Mouse (Mus musculus): ENCODE data around the gene Ss18l1. TPM values are rescaled to one million over a fixed set of nuclear protein-coding genes. Genes with fewer than 3 reads are reported as not detected.
A peak's percentile ranks its signal among the peaks of the same experiment; 100 is the strongest.

Ss18l1 gene
- total RNA-seq, 2 experiments from 2014 or later: 1.9 to 2.7 TPM

- no peak for TF ChIP-seq CTCF (IDR thresholded peaks at IDR 0.05)
- peak overlapping the region; percentile 82 for H3K27ac ChIP-seq
- no peak overlapping the region for H3K4me3 ChIP-seq
- no peak for DNase-seq
- intact Hi-C loops (cut with DNase I): loop anchor here (5.0 kb wide), 1 partner anchor 96 kb away; the partner anchor contains the start of gene Osbpl2
These were observed 21.4 kb upstream of the Ss18l1 start for GRCm38 (mm10) chr2:180020919-180021318.

- no peak for TF ChIP-seq CTCF (IDR thresholded peaks at IDR 0.05)
- peak; percentile 57 for DNase-seq
- no peak overlapping the region for H3K4me3 ChIP-seq
- H3K27ac ChIP-seq: peak overlapping the region; percentile 96
- intact Hi-C loops (cut with DNase I): loop anchor here (5.0 kb wide), 1 partner anchor 95 kb away; the partner anchor contains the start of gene Osbpl2
These were observed 19.6 kb upstream of the Ss18l1 start for GRCm38 (mm10) chr2:180022751-180023150.

GRCm38 (mm10) chr2:180024401-180025098 is 17.8 kb upstream of the Ss18l1 start, which contains the start of gene Lsm14b:
Gene Lsm14b, plus strand, starts transcription at chr2:180024987.
- peak within 1 kb of the TSS; percentile 96 for H3K27ac ChIP-seq
- peak within 1 kb of the TSS; percentile 97 for H3K4me3 ChIP-seq
- peak; percentile 100 for DNase-seq
- intact Hi-C loops (cut with DNase I): loop anchor here (1.0 to 5.0 kb wide), 2 partner anchors 48 to 93 kb away; partner anchors contain the start of genes Osbpl2 and Taf4
- no peak for TF ChIP-seq CTCF (IDR thresholded peaks at IDR 0.05)

- intact Hi-C loops (cut with DNase I): no loop called here
- no peak for TF ChIP-seq CTCF (IDR thresholded peaks at IDR 0.05)
- peak; percentile 68 for DNase-seq
- H3K27ac ChIP-seq: peak overlapping the region; percentile 96
- H3K4me3 ChIP-seq: peak overlapping the region; percentile 97
These were observed 17.0 kb upstream of the Ss18l1 start for GRCm38 (mm10) chr2:180025135-180025860.

- DNase-seq: no peak
- H3K27ac ChIP-seq: peak overlapping the region; percentile 96
- no peak for TF ChIP-seq CTCF (IDR thresholded peaks at IDR 0.05)
- H3K4me3 ChIP-seq: peak overlapping the region; percentile 97
- intact Hi-C loops (cut with DNase I): loop anchor here (2.0 kb wide), 1 partner anchor 15 kb away; no protein-coding TSS in a partner anchor
These were observed 16.5 kb upstream of the Ss18l1 start for GRCm38 (mm10) chr2:180025861-180026200.

GRCm38 (mm10) chr2:180027768-180028167 is 14.5 kb upstream of the Ss18l1 start:
- intact Hi-C loops (cut with DNase I): loop anchor here (2.0 kb wide), 1 partner anchor 13 kb away; no protein-coding TSS in a partner anchor

GRCm38 (mm10) chr2:180031270-180031669 is 11.0 kb upstream of the Ss18l1 start:
- no peak for TF ChIP-seq CTCF (IDR thresholded peaks at IDR 0.05)
- Histone ChIP-seq H3K27ac (no peak overlapping the region), H3K4me3 (no peak overlapping the region)
- no peak for DNase-seq
- intact Hi-C loops (cut with DNase I): no loop called here

More at GRCm38 (mm10) chr2:180027768-180028167, 14.5 kb upstream of the Ss18l1 start:
- no peak overlapping the region for H3K4me3 ChIP-seq
- no peak for TF ChIP-seq CTCF (IDR thresholded peaks at IDR 0.05)
- no peak for DNase-seq
- H3K27ac ChIP-seq: no peak overlapping the region

- no peak overlapping the region for H3K27ac ChIP-seq
- H3K4me3 ChIP-seq: no peak overlapping the region
- DNase-seq: no peak
- intact Hi-C loops (cut with DNase I): no loop called here
- TF ChIP-seq CTCF (IDR thresholded peaks at IDR 0.05): no peak
These were observed 9.4 kb upstream of the Ss18l1 start for GRCm38 (mm10) chr2:180032925-180033324.

GRCm38 (mm10) chr2:180033956-180034355 is 8.4 kb upstream of the Ss18l1 start:
- no peak overlapping the region for H3K27ac ChIP-seq
- no peak for TF ChIP-seq CTCF (IDR thresholded peaks at IDR 0.05)
- intact Hi-C loops (cut with DNase I): no loop called here
- no peak overlapping the region for H3K4me3 ChIP-seq
- DNase-seq: no peak

- intact Hi-C loops (cut with DNase I): no loop called here
- Histone ChIP-seq H3K4me3 (no peak overlapping the region), H3K27ac (no peak overlapping the region)
- no peak for TF ChIP-seq CTCF (IDR thresholded peaks at IDR 0.05)
- no peak for DNase-seq
These were observed 7.6 kb upstream of the Ss18l1 start for GRCm38 (mm10) chr2:180034753-180035152.

- no peak overlapping the region for H3K27ac ChIP-seq
- no peak for TF ChIP-seq CTCF (IDR thresholded peaks at IDR 0.05)
- H3K4me3 ChIP-seq: peak overlapping the region; percentile 93
- DNase-seq: no peak
- intact Hi-C loops (cut with DNase I): loop anchor here (2.0 to 5.0 kb wide), 2 partner anchors 14 to 63 kb away; partner anchors contain the start of gene Taf4
These were observed 1.9 kb upstream of the Ss18l1 start for GRCm38 (mm10) chr2:180040406-180040805.

GRCm38 (mm10) chr2:180041577-180042255 is 593 bp upstream of the Ss18l1 start:
- DNase-seq: peak; percentile 68

More at GRCm38 (mm10) chr2:180041577-180042255, 593 bp upstream of the Ss18l1 start:
- H3K4me3 ChIP-seq: peak overlapping the region; percentile 93
- intact Hi-C loops (cut with DNase I): loop anchor here (2.0 to 5.0 kb wide), 2 partner anchors 15 to 64 kb away; partner anchors contain the start of gene Taf4
- H3K27ac ChIP-seq: peak overlapping the region; percentile 98
- TF ChIP-seq CTCF (IDR thresholded peaks at IDR 0.05): no peak

Measured in gastrocnemius, adult 2 months (tissue).